Mouse (Mus musculus): Measurements from ENCODE around the gene Wfdc15a.

The Wfdc15a gene

DNA sequence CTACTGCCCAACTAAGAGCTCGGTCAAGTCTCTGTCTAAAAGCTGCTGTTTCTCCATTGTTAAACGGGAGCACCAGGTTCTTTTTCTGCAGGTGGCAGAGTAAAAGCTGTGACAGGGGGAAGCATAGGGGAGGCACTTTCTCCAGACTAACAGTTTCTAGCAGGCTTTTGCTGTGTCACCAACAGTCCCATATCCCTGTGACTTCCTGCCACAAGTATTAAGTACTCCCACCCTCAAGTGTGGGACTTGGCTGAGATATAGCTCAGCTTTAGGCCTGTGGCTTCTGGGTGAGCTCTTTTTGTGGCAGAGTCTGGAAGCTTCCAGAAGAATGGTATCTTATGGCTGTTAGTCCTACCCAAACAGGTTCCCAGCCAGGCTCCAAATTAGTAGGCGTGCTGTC, 24.1 kb downstream of the Wfdc15a start:
- no peak for DNase-seq

GRCm38 (mm10) chr2:164174649-164175395, 25.1 kb downstream of the Wfdc15a start:
- no peak for DNase-seq

GRCm38 (mm10) chr2:164173394-164173793, 26.5 kb downstream of the Wfdc15a start:
- DNase-seq: no peak

DNA sequence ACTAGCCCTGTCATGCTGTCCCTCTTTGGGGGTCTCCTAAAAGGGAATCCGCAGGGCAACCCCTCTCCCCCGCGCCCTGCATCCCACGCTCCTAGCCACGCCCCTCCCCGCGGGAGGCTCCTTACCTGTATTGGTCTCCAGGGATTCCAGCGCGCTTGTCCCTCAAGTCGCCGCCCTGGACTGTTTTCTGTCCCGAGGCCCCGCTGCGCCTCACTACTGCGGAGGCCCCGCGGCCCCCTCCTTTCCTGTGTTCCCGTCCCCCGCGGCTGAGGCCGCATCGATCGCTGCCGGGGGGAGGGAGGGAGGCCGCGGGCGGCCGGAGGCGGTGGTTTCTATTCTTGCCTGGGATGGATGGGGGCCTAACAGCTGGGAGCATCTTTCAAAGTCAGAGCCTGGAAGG, 29.0 kb downstream of the Wfdc15a start, which contains the start of gene Kcns1:
Gene Kcns1, minus strand, starts transcription at position 212 of the 400 bp plus-strand sequence.
- no peak for DNase-seq

GRCm38 (mm10) chr2:164170326-164170725, 29.6 kb downstream of the Wfdc15a start:
- DNase-seq: no peak

GRCm38 (mm10) chr2:164168571-164168946, 31.4 kb downstream of the Wfdc15a start:
- DNase-seq: no peak

DNA sequence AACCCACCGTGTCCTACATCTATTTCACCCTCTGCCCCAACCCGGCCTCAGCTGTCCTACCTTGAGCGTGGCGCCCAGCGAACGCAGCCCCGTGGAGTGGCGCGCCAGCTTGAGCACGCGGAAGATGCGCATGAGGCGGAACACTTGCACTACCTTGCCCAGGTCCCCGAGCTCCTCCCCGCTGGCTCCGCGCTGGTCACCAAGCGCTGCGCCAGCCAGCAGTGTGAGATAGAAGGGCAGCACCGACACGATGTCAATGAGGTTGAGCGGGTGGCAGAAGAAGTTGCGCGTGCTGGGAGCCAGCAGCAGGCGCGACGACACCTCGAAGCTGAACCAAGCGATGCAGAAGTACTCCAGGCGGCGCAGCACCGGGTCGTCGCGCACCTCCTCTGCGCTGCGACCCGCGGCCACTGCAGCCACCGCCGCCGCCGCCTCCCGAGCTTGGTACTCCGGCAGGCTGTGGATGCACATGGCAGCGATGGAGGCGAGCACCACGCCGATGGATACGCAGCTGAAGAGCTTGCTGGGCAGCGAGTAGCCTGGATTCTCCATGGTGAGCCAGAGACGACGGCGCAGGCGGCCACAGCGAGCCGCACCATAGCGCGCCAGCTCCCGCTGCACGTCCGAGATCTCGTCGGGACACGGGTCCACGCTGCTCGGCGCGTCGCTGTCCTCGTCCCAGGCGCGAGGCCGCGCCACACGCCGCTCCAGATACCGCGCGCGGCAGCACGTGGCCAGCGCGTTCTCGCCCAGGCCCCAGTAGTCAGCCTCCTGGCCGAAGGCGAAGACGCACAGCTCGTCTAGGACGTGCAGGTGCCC, 32.0 kb downstream of the Wfdc15a start:
- DNase-seq: no peak

DNA sequence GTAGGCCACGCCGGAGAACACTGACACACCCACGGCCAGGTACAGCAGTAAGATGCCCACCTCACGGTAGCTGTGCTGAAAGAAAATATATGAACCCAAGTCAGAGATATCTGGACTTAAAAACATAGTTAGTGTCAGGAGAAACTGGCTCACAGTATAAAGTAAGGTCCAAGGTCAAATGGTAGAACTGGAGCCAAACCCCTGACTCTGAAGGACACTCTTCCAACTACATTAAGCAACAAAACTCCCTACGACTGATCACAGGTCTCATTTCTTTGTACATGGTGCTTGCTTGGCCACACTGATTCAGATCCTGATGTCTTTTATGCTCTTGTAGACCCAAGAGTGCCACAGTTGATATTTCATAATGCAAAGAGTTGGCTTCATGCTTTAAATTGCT, 35.0 kb downstream of the Wfdc15a start:
- no peak for DNase-seq

- DNase-seq: no peak
Observed at GRCm38 (mm10) chr2:164161515-164162055, 38.3 kb downstream of the Wfdc15a start.

GRCm38 (mm10) chr2:164158838-164159237, 41.1 kb downstream of the Wfdc15a start:
- no peak for DNase-seq

DNA sequence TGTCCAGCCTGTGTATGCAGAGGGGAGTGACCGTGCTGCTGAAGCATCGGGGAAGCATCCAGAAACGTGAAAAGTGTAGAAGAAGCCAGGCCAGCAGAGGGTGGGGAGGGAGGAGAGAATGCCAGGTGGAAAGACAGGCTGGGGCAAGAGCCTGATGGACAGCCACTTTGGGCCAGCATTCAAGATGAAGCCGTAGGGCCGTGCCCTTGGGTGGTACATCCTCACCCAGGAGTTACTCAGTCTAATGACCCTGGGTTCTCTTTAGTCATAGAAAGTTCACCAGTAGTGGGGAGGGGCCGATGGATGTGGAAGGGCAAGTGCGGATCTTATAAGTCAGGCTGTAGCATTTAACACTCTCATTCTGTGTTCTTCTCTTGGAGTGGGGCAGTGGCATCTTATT, 43.8 kb downstream of the Wfdc15a start:
- DNase-seq: no peak

DNA sequence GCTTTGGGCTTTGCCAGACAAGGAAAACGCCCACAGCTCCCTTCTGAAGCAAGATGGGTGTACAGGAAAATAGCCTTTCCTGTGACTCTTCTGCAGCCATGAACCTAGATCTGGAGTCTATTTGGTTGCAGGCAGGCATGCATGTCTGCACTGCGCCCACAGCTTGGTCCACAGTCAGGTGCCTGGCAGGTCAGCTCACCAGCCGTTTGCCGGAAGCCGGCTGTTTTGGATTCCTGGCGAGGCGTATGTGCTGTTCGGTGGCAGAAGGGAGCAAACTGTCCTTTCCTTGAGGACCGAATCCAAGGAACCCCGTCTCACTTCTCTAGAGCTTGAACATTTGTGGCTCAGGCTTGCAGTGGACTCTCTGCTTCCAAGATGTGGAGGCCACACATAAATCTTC, 45.9 kb downstream of the Wfdc15a start:
- peak; percentile 28 for DNase-seq

DNA sequence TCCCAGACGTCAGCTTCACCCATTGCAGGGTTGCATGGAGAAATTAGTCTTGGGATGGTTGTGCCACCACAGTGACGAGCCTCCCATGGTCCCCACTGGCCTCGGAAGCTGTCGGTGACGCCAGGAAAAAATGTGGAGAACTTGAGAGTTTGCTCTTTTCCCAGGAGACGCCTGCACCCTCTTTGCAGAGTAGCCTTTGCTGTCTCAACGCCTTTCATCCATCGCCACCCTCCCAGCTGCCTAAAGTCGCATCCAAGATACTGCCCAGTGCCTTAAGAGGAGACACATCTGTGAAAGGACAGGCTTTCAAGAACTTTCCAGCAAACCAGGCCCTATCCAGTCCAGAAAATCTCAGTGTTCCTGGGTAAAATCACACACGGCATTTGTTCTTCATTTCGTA, 47.6 kb downstream of the Wfdc15a start:
- DNase-seq: no peak

GRCm38 (mm10) chr2:164150086-164150760, 49.7 kb downstream of the Wfdc15a start:
- DNase-seq: no peak

Data from cerebellum, adult 11 months (tissue).